Mouse (Mus musculus): ENCODE data around the gene Top1.

DNA sequence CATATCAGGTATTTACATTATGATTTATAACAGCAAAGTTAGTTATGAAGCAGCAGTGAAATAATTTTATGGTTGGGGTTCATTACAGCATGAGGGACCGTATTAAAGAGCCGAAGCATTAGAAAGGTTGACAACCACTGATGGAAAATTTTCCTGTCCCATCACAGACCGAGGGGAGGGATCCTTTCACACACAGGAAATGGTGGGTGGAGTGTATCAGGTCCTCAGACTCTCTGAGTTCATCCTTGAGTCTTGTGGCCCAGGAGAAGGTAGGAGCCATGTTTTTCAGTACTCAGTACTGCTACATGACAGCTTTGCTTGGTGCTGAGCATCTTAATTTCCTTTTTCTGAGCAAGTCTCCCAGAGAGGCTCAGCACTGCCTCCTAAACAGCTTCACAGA lies 118.1 kb downstream of the Top1 start:
- TF ChIP-seq CTCF (IDR thresholded peaks at IDR 0.05; ENCODE audit: borderline replicate concordance, control insufficient read depth, extremely low read depth, insufficient read depth, low read length, poor library complexity) (no peak), POLR2A (IDR thresholded peaks at IDR 0.05; ENCODE audit: control insufficient read depth, extremely low read depth, insufficient read depth, low read length, poor library complexity) (no peak)

All from thymus, adult 2 months (tissue).